Mouse (Mus musculus): ENCODE results near the gene BC030867. TPM values are rescaled to one million over a fixed set of nuclear protein-coding genes. Genes with fewer than 3 reads are reported as not detected.

Gene BC030867
- polyA plus RNA-seq, 1 experiment from 2014 or later = 17.9 TPM

DNA sequence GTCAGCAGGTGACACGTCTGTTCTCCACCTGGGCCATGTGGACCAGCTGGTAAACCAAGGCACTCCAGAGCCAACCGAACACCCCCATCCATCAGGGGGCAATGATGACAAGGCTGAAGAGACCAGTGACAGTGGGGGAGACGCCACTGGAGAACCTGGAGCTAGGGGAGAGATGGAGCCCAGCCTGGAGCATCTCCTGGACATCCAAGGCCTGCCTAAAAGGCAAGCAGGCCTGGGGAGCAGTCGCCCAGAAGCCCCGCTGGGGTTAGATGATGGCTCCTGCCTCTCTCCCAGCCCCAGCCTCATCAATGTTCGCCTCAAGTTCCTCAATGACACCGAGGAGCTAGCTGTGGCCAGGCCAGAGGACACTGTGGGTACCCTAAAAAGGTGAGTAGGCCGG is 38.8 kb downstream of the BC030867 start:
- H3K4me3 ChIP-seq (ENCODE audit: low read depth, low read length) = no peak overlapping the region
- H3K4me1 ChIP-seq (ENCODE audit: control insufficient read depth, insufficient read depth, low read length) = peaks cover 10% of the 10 kb centered on the region
- peaks cover 18% of the 10 kb centered on the region for H3K36me3 ChIP-seq (ENCODE audit: control insufficient read depth, insufficient read depth, low read length)
- H3K9me3 ChIP-seq (ENCODE audit: control insufficient read depth, low read length) = no peaks in the 10 kb centered on the region
- WGBS = 90% methylated on average over 8 of the region's 8 CpGs
- H3K9ac ChIP-seq (ENCODE audit: low read length) = no peak overlapping the region
- no peaks in the 10 kb centered on the region for H3K27me3 ChIP-seq (ENCODE audit: control insufficient read depth, insufficient read depth, low read length)
- no peak overlapping the region for H3K27ac ChIP-seq (ENCODE audit: low read depth, low read length)
- DNase-seq (ENCODE audit: low spot score) = no peak
- H3K4me2 ChIP-seq (ENCODE audit: low read depth) = no peak overlapping the region
- ATAC-seq (ENCODE audit: insufficient read depth, low FRiP score, low TSS enrichment) = no peak

DNA sequence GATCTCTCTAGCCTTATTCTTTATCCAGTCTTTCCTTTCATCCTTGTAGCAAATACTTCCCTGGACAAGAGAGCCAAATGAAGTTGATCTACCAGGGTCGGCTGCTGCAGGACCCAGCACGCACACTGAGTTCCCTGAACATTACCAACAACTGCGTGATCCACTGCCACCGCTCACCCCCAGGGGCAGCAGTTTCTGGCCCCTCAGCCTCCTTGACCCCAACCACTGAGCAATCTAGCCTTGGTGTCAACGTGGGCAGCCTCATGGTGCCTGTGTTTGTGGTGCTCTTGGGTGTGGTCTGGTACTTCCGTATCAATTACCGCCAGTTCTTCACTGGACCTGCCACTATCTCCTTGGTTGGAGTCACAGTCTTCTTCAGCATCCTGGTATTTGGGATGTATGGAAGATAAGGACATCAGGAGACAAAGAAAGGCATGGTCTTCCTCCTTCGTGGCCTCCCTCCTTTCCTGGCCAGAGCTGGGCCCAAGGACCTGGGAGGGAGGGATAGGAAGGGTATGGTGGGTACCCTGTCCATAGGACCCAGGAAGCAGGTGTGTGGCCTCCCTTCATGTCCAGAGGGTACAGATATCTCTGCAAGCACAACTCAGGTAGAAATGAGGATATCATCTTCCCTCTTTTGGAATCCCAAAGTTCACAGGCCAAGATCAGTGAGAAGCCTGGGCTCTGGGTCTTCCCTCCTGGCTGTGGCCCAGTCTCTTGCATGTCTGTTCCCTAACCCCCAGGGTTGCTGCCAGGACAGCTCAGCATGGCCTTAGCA is 39.5 kb downstream of the BC030867 start:
- peaks cover 10% of the 10 kb centered on the region for H3K4me1 ChIP-seq (ENCODE audit: control insufficient read depth, insufficient read depth, low read length)
- H3K36me3 ChIP-seq (ENCODE audit: control insufficient read depth, insufficient read depth, low read length) = peaks cover 21% of the 10 kb centered on the region
- WGBS = 91% methylated on average over 8 of the region's 8 CpGs

GRCm38 (mm10) chr11:102288913-102289312 is 40.2 kb downstream of the BC030867 start:
- ATAC-seq (ENCODE audit: insufficient read depth, low FRiP score, low TSS enrichment) = no peak

More for the DNA sequence above, 39.5 kb downstream of the BC030867 start:
- H3K27ac ChIP-seq (ENCODE audit: low read depth, low read length) = no peak overlapping the region
- H3K9me3 ChIP-seq (ENCODE audit: control insufficient read depth, low read length) = no peaks in the 10 kb centered on the region
- H3K4me3 ChIP-seq (ENCODE audit: low read depth, low read length) = no peak overlapping the region
- ATAC-seq (ENCODE audit: insufficient read depth, low FRiP score, low TSS enrichment) (no peak), DNase-seq (ENCODE audit: low spot score) (no peak)
- H3K9ac ChIP-seq (ENCODE audit: low read length) = no peak overlapping the region; the same call in 1 of the 2 replicates
- H3K4me2 ChIP-seq (ENCODE audit: low read depth) = no peak overlapping the region
- no peaks in the 10 kb centered on the region for H3K27me3 ChIP-seq (ENCODE audit: control insufficient read depth, insufficient read depth, low read length)

GRCm38 (mm10) chr11:102289511-102290100 is 40.9 kb downstream of the BC030867 start:
- H3K4me1 ChIP-seq (ENCODE audit: control insufficient read depth, insufficient read depth, low read length) = peaks cover 11% of the 10 kb centered on the region
- H3K4me2 ChIP-seq (ENCODE audit: low read depth) = no peak overlapping the region
- no peak overlapping the region for H3K9ac ChIP-seq (ENCODE audit: low read length)
- WGBS = 69% methylated on average over 6 of the region's 6 CpGs
- ATAC-seq (ENCODE audit: insufficient read depth, low FRiP score, low TSS enrichment) (no peak), DNase-seq (ENCODE audit: low spot score) (no peak)
- H3K9me3 ChIP-seq (ENCODE audit: control insufficient read depth, low read length) = no peaks in the 10 kb centered on the region
- no peak overlapping the region for H3K4me3 ChIP-seq (ENCODE audit: low read depth, low read length)
- H3K27me3 ChIP-seq (ENCODE audit: control insufficient read depth, insufficient read depth, low read length) = no peaks in the 10 kb centered on the region
- H3K27ac ChIP-seq (ENCODE audit: low read depth, low read length) = 0 out of 2 replicates have a peak overlapping the region, but pooled peaks have one; percentile 8
- peaks cover 21% of the 10 kb centered on the region for H3K36me3 ChIP-seq (ENCODE audit: control insufficient read depth, insufficient read depth, low read length)

More at GRCm38 (mm10) chr11:102288913-102289312, 40.2 kb downstream of the BC030867 start:
- H3K4me1 ChIP-seq (ENCODE audit: control insufficient read depth, insufficient read depth, low read length) = peaks cover 10% of the 10 kb centered on the region
- DNase-seq (ENCODE audit: low spot score) = no peak
- H3K27ac ChIP-seq (ENCODE audit: low read depth, low read length) = 0 out of 2 replicates have a peak overlapping the region, but pooled peaks have one; percentile 8
- H3K27me3 ChIP-seq (ENCODE audit: control insufficient read depth, insufficient read depth, low read length) = no peaks in the 10 kb centered on the region
- no peaks in the 10 kb centered on the region for H3K9me3 ChIP-seq (ENCODE audit: control insufficient read depth, low read length)
- no peak overlapping the region for H3K4me2 ChIP-seq (ENCODE audit: low read depth)
- H3K4me3 ChIP-seq (ENCODE audit: low read depth, low read length) = no peak overlapping the region
- 95% methylated on average over 2 of the region's 2 CpGs for WGBS
- H3K9ac ChIP-seq (ENCODE audit: low read length) = no peak overlapping the region
- peaks cover 21% of the 10 kb centered on the region for H3K36me3 ChIP-seq (ENCODE audit: control insufficient read depth, insufficient read depth, low read length)

DNA sequence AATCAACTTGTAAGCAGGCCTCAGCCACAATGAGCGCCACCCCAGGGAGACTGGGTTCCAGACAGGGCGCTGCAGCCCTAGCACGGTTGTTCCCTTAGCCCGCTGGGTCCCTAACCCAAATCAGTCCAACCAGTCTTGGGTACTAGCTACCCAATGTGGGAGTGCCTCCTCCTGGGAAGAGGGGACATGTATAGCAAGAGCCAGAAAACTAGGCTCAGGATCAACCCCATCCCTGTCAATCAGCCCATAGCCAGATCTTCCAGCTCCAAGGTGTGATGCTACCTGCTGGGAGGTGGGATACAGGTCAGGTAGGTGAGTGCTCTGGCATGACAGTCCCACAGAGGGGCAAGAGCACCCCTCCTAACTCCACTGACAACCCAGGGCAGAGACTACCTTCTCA is 41.5 kb downstream of the BC030867 start:
- peaks cover 21% of the 10 kb centered on the region for H3K36me3 ChIP-seq (ENCODE audit: control insufficient read depth, insufficient read depth, low read length)
- H3K4me3 ChIP-seq (ENCODE audit: low read depth, low read length) = no peak overlapping the region
- WGBS = 83% methylated on average over 4 of the region's 4 CpGs

DNA sequence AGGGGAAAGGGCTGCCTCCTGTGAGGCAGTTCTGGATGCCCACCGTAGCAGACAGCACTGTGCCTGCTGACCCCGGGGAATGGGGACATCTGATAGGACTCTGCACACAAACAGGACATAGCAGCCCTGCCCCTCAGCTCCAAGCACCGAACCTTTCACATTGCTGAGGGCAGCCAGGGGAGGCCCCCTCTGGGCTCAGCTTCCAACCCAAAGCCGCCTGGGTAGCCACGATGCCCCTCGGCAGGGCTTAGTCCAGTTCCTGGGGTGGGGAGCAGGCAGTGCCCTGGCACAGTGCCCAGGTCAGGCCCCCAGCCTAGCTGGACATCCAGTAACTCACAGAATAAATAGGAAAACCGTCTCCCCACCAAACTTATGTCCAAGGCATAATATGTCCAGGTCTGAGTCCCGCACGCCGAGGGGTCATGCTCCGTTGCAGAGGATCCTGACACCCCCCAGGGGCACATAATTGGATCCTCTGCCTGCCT is 42.4 kb downstream of the BC030867 start:
- peaks cover 21% of the 10 kb centered on the region for H3K36me3 ChIP-seq (ENCODE audit: control insufficient read depth, insufficient read depth, low read length)
- 85% methylated on average over 11 of the region's 11 CpGs for WGBS
- 0 out of 2 replicates have a peak overlapping the region, but pooled peaks have one; percentile 27 for H3K27ac ChIP-seq (ENCODE audit: low read depth, low read length)
- H3K4me1 ChIP-seq (ENCODE audit: control insufficient read depth, insufficient read depth, low read length) = peaks cover 13% of the 10 kb centered on the region
- H3K9me3 ChIP-seq (ENCODE audit: control insufficient read depth, low read length) = no peaks in the 10 kb centered on the region
- H3K4me2 ChIP-seq (ENCODE audit: low read depth) = no peak overlapping the region
- no peak overlapping the region for H3K4me3 ChIP-seq (ENCODE audit: low read depth, low read length)
- H3K9ac ChIP-seq (ENCODE audit: low read length) = no peak overlapping the region
- no peaks in the 10 kb centered on the region for H3K27me3 ChIP-seq (ENCODE audit: control insufficient read depth, insufficient read depth, low read length)
- DNase-seq (ENCODE audit: low spot score) (no peak), ATAC-seq (ENCODE audit: insufficient read depth, low FRiP score, low TSS enrichment) (no peak)

More for the DNA sequence above, 41.5 kb downstream of the BC030867 start:
- ATAC-seq (ENCODE audit: insufficient read depth, low FRiP score, low TSS enrichment) (no peak), DNase-seq (ENCODE audit: low spot score) (no peak)
- Histone ChIP-seq H3K9me3 (ENCODE audit: control insufficient read depth, low read length) (no peaks in the 10 kb centered on the region), H3K9ac (ENCODE audit: low read length) (no peak overlapping the region), H3K4me1 (ENCODE audit: control insufficient read depth, insufficient read depth, low read length) (peaks cover 17% of the 10 kb centered on the region), H3K4me2 (ENCODE audit: low read depth) (no peak overlapping the region), H3K27ac (ENCODE audit: low read depth, low read length) (no peak overlapping the region), H3K27me3 (ENCODE audit: control insufficient read depth, insufficient read depth, low read length) (no peaks in the 10 kb centered on the region)

DNA sequence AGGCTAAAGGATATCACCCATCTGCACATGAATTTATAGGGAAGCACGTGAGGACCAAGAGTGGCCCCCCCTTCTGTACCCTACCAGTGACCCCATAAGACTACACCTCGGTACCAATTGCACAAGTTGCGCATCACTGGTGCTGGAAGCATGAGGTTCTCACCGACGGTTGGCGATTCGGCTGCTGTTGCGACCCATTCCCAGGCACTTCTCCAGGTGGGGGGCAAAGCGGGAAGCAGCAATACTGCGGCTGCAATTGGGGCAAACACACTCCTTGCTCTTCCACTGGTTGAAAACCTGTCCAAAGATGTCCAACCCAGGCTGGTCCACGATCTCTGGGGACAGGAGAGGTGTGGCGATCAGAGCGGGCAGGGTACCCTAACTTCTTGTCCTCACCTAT is 45.3 kb downstream of the BC030867 start:
- Histone ChIP-seq H3K9ac (ENCODE audit: low read length) (no peak overlapping the region), H3K27ac (ENCODE audit: low read depth, low read length) (no peak overlapping the region)

GRCm38 (mm10) chr11:102294416-102294815 is 45.7 kb downstream of the BC030867 start:
- peak overlapping the region; percentile 99 for H3K27ac ChIP-seq (ENCODE audit: low read depth, low read length)
- H3K4me2 ChIP-seq (ENCODE audit: low read depth) = no peak overlapping the region
- no peaks in the 10 kb centered on the region for H3K27me3 ChIP-seq (ENCODE audit: control insufficient read depth, insufficient read depth, low read length)
- no peaks in the 10 kb centered on the region for H3K9me3 ChIP-seq (ENCODE audit: control insufficient read depth, low read length)
- H3K4me3 ChIP-seq (ENCODE audit: low read depth, low read length) = peak overlapping the region; percentile 93; the same call in 1 of the 2 replicates
- H3K4me1 ChIP-seq (ENCODE audit: control insufficient read depth, insufficient read depth, low read length) = peaks cover 9% of the 10 kb centered on the region; the same call in 1 of the 2 replicates
- peak overlapping the region; percentile 95; the same call in 1 of the 2 replicates for H3K9ac ChIP-seq (ENCODE audit: low read length)
- H3K36me3 ChIP-seq (ENCODE audit: control insufficient read depth, insufficient read depth, low read length) = peaks cover 17% of the 10 kb centered on the region
- 79% methylated on average over 5 of the region's 5 CpGs for WGBS
- DNase-seq (ENCODE audit: low spot score) = no peak
- no peak for ATAC-seq (ENCODE audit: insufficient read depth, low FRiP score, low TSS enrichment)

More for the DNA sequence above, 45.3 kb downstream of the BC030867 start:
- Histone ChIP-seq H3K4me1 (ENCODE audit: control insufficient read depth, insufficient read depth, low read length) (peaks cover 9% of the 10 kb centered on the region; the same call in 1 of the 2 replicates), H3K27me3 (ENCODE audit: control insufficient read depth, insufficient read depth, low read length) (no peaks in the 10 kb centered on the region), H3K9me3 (ENCODE audit: control insufficient read depth, low read length) (no peaks in the 10 kb centered on the region), H3K36me3 (ENCODE audit: control insufficient read depth, insufficient read depth, low read length) (peaks cover 17% of the 10 kb centered on the region), H3K4me3 (ENCODE audit: low read depth, low read length) (0 out of 2 replicates have a peak overlapping the region, but pooled peaks have one; percentile 6), H3K4me2 (ENCODE audit: low read depth) (no peak overlapping the region)
- no peak for DNase-seq (ENCODE audit: low spot score)
- WGBS = 93% methylated on average over 13 of the region's 13 CpGs
- ATAC-seq (ENCODE audit: insufficient read depth, low FRiP score, low TSS enrichment) = no peak

Measured in neural tube, embryonic 11.5 days (tissue).